Comparison of ENCODE assay signal across 21 mouse cellular contexts in genomic region chr6:142639301-142639700, GRCm38 (mm10).
DNase-seq lines count a peak whose midpoint lies in the region; ATAC-seq and TF ChIP-seq lines count a peak whose summit lies in the region.
"Had no signal": no experiment of that assay in that cellular context is flagged by ENCODE, and none has a peak within 500 bp of the region (broad histone marks: within the 10 kb centered on the region; RNA-seq: fewer than 3 reads in every experiment).

No protein-coding gene starts in this region.

- 89% methylated on average over 10 of the region's 10 CpGs for WGBS in midbrain, embryonic 11.5 days
- 85% methylated on average over 10 of the region's 10 CpGs for WGBS in midbrain, postnatal 0 days

- no peak for ATAC-seq in midbrain, embryonic 11.5 days (ENCODE audit: low FRiP score)
- no peak for ATAC-seq in midbrain, postnatal 0 days (ENCODE audit: low FRiP score)
- ATAC-seq in erythroid progenitor cell, adult 5-6 weeks (replicated peaks; ENCODE audit: low FRiP score, poor library complexity, severe bottlenecking), result 0 out of 2 replicates have a peak, but pooled peaks have one; percentile 39
- ATAC-seq: activated CD4-positive, CD25-positive, alpha-beta regulatory T cell, adult 4 months; CD4-positive, CD25-positive, alpha-beta regulatory T cell, adult 4 months; Patski had no signal

- TF ChIP-seq CTCF in midbrain, postnatal 0 days (IDR thresholded peaks at IDR 0.05), result no peak

- H3K4me3 ChIP-seq in midbrain, embryonic 11.5 days (ENCODE audit: low read depth, low read length), result no peak overlapping the region
- H3K4me3 ChIP-seq in midbrain, postnatal 0 days (ENCODE audit: low read depth, low read length), result no peak overlapping the region

- DNase-seq in heart, adult 11 months, result peak; percentile 76
- DNase-seq in heart, postnatal 14 days, result no peak
- peak; percentile 79 for DNase-seq in midbrain, embryonic 11.5 days (ENCODE audit: low spot score, missing footprints)
- DNase-seq in midbrain, postnatal 0 days (ENCODE audit: low spot score), result no peak
- no peak for DNase-seq in lung, postnatal 36 days
- DNase-seq: adrenal gland, adult 2 months; adrenal gland, adult 8-10 months; adrenal gland, postnatal 10 days; adrenal gland, postnatal 14 days; adrenal gland, postnatal 25 days; adrenal gland, postnatal 36 days; B cell, adult 2 months; cerebellum, adult 11 months; cerebellum, adult 11-12 months; cerebellum, adult 18-20 months had no signal

- H3K36me3 ChIP-seq in midbrain, embryonic 11.5 days (ENCODE audit: control insufficient read depth, insufficient read depth, low read length), result no peaks in the 10 kb centered on the region
- no peaks in the 10 kb centered on the region for H3K36me3 ChIP-seq in midbrain, postnatal 0 days (ENCODE audit: insufficient read depth, low read length)
- H3K36me3 ChIP-seq: G1E had no signal

- H3K9ac ChIP-seq in midbrain, embryonic 11.5 days (ENCODE audit: low read length), result no peak overlapping the region
- no peak overlapping the region for H3K9ac ChIP-seq in midbrain, postnatal 0 days (replicated peaks; ENCODE audit: low read length, poor library complexity, severe bottlenecking)

- H3K9me3 ChIP-seq in midbrain, embryonic 11.5 days (ENCODE audit: control insufficient read depth, low read length), result no peaks in the 10 kb centered on the region
- H3K9me3 ChIP-seq in midbrain, postnatal 0 days (ENCODE audit: low read length), result no peaks in the 10 kb centered on the region
- H3K9me3 ChIP-seq: G1E had no signal

- H3K4me1 ChIP-seq in midbrain, embryonic 11.5 days (ENCODE audit: control insufficient read depth, insufficient read depth, low read length), result no peaks in the 10 kb centered on the region
- no peaks in the 10 kb centered on the region for H3K4me1 ChIP-seq in midbrain, postnatal 0 days (ENCODE audit: insufficient read depth, low read length)

- H3K4me2 ChIP-seq in midbrain, embryonic 11.5 days, result no peak overlapping the region
- H3K4me2 ChIP-seq in midbrain, postnatal 0 days (ENCODE audit: low read depth, low read length, poor library complexity, severe bottlenecking), result no peak overlapping the region

- intact Hi-C loops in heart, postnatal 14 days (cut with DNase I), result no loop called here

- no peaks in the 10 kb centered on the region for H3K27me3 ChIP-seq in midbrain, embryonic 11.5 days (ENCODE audit: control insufficient read depth, insufficient read depth, low read length)
- no peaks in the 10 kb centered on the region for H3K27me3 ChIP-seq in midbrain, postnatal 0 days (ENCODE audit: insufficient read depth, low read length)
- H3K27me3 ChIP-seq: CH12.LX had no signal

- no peak overlapping the region for H3K27ac ChIP-seq in midbrain, embryonic 11.5 days (ENCODE audit: low read depth, low read length)
- H3K27ac ChIP-seq in midbrain, postnatal 0 days (ENCODE audit: low read depth, low read length), result no peak overlapping the region

Comparison
In these comparisons a context has a peak if more than half of its experiments do, and no peak if none do; other contexts are left out.
1. DNase-seq: peak in heart, adult 11 months (single experiment) and midbrain, embryonic 11.5 days (single experiment); none in heart, postnatal 14 days (0 of 2), midbrain, postnatal 0 days (single experiment) and lung, postnatal 36 days (single experiment).